Mouse (Mus musculus) cerebellum, adult 11-12 months (tissue): ENCODE measurements around the gene Gid8.

ENCODE experiments used
- DNase-seq: peaks from one replicate; pipeline ENCODE4 v3.0.0; 2022

Gene Gid8

DNA sequence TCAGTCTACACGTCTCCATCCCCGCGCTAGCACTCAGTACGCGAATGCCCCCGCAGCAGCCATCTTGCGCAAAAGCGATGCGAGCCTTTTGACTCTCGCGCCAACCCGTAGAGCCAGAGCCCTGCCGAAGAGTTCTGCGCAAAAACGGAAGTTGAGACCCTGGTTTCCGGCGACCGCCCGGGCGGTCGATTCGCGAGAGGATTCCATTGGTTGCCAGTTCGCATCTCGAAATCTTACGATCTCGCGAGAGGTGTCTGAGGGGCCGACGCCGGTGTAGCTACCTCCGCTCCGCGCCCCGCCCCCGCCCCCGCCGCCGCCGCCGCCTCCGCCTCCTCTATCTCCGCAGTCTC, at the start of gene Gid8, which contains the start of gene Dido1:
TSS of gene Gid8 (plus strand) at position 195 of the 350 bp plus-strand sequence.
TSS of gene Dido1 (minus strand) at position 77 of the 350 bp plus-strand sequence.
- peak; percentile 95 for DNase-seq

- no peak for DNase-seq
Observed at GRCm38 (mm10) chr2:180660521-180660920, 49.4 kb upstream of the Gid8 start.

- DNase-seq = no peak
Observed at GRCm38 (mm10) chr2:180662008-180662407, 47.9 kb upstream of the Gid8 start.

DNA sequence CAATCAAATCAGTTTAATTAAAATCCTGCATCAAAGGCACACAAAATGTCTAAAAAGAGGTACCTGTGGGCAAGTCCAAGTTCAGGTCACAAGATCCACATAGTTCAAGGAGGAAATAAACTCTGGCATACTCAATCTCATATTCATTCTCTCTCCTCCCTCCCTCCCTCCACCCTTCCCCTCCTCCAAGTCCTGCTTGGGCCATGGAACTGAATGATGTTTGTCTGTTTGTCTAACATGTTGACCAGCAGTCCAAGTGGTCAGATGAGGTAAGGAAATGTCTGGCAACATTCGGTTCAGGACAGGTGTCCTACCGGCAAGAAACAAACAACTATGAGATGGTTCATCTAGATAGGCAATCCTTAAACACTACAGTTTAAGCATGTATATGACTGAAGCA, 33.2 kb upstream of the Gid8 start:
- DNase-seq = no peak

- peak; percentile 34 for DNase-seq
Observed at GRCm38 (mm10) chr2:180678609-180679140, 31.2 kb upstream of the Gid8 start.

- DNase-seq = no peak
Observed at GRCm38 (mm10) chr2:180681225-180681624, 28.7 kb upstream of the Gid8 start.

DNA sequence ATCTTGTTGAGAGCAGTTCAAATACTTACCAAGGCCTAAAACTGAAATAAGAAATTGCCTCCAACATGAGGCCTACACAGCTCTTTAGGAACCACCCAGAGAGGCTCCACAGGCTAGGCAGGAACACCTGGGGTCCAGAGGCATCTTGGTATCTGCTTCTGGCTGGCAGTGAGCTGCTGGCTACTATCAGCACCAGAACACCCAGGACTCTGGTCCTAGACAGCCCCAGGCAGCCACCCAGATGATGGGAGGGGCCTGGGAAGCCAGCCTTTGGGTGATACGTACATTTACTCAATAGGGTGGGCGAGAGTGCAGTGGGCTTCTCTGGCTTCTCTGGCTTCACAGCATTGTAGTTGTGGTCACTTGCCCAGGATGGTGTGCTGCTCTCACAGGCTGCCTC, 26.4 kb upstream of the Gid8 start:
- no peak for DNase-seq

GRCm38 (mm10) chr2:180684031-180684430, 25.9 kb upstream of the Gid8 start:
- no peak for DNase-seq

- DNase-seq = no peak
Observed at GRCm38 (mm10) chr2:180689841-180690240, 20.1 kb upstream of the Gid8 start.

GRCm38 (mm10) chr2:180692630-180693029, 17.3 kb upstream of the Gid8 start:
- no peak for DNase-seq

- DNase-seq = no peak
Observed at GRCm38 (mm10) chr2:180695176-180695575, 14.7 kb upstream of the Gid8 start.

- no peak for DNase-seq
Observed at GRCm38 (mm10) chr2:180700457-180700856, 9.5 kb upstream of the Gid8 start.

DNA sequence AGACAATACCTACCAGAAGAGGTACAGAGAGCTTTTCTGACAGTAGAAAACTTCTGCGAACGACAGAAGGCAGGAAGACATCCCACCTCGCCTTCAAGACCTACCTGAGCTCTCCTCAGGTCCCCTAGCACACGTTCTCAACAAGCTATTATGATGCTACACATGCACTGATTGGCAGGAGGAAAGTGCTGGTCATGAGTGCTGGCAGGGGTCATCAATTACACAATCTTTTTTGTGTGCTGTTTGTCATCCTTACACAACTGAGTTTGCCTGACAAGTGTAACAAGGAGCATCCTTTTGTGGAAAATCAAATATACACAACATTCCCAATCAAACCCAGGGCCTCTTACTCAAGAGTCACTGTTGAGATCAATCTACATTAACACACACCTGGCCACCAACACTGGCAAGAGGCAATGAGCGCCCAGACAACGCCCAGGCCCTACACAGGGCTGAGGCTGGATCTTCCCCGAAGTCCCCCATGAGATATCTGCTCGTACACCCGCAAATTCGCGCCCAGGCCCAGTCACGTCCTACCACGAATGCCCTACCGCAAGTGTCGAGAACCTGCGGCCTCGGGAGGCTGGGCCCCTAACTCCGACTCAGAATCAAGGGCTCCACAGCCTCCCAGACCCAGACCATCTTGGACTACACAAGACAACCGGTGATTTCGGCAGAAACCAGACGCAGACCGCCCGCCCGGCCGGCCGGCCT, 8.7 kb upstream of the Gid8 start:
- DNase-seq = no peak

GRCm38 (mm10) chr2:180701767-180702621, 7.9 kb upstream of the Gid8 start:
- peak; percentile 92 for DNase-seq

GRCm38 (mm10) chr2:180702701-180703149, 7.2 kb upstream of the Gid8 start:
- no peak for DNase-seq

DNA sequence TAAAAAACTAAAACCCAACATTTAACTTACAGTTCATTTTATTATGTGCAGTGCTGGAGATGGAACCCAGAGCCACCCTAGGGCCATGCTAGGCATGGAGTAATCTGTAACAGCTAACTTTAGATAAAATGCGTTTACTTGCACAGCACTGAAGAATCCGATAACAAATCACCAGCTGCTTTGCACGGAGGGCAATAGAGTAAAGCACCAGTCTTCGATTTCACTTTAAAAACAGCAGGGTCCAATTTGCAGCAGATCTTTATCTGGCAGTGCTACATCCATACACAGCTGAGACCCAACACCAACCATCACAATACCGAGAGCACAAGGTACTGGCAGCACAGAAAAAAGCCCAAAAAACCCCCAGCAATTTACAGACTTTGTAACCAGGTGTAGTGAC, 6.7 kb upstream of the Gid8 start:
- no peak for DNase-seq

DNA sequence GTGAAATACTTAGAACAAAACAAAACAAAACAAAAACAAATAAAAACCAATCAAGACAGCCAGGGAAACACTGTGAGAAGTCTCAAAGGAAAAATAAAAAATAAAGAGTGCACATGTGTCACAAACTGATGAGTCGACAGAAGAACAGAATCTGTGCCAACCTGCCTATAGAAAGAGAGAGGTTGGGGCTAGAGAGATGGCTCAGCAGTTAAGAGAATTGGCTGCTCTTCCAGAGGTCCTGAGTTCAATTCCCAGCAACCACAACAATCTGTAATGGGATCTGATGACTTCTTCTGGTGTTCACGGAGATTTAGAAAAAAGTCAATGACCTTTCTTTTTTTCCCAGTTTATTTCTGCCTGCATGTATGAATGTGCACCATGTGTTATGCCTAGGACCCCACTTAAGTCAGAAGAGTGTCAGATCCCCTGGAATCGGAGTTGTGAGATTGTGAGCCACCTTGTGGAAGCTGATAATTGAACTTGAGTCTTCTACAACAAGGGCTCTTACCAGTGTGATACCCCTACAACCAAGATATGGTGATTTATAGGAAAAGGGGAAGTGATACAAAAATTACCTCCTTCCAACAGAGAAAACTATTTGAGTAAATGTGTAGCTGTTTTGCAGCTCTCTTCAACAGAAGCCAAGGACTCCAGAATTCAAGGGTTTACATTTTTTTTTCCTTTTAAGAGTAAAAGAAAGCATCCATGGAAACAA, 6.1 kb upstream of the Gid8 start:
- DNase-seq = no peak

DNA sequence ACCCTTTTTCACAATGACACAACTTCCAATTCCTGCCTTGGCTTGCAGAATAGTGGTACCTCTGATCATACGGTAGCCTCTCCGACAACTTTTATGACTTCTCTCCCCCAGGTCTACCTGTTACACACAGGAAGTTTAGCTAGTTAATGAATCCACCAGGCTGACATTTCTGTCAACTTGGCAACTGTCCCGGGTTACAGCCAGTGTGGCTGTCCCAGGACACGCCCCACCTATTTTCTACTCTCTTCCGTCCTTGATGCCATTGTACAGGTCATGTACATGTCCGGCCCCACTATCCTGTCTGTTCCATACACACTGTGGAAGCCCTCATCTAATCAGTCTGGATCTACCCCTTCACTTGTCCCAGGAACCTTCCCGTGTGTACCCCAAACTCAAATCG, 5.3 kb upstream of the Gid8 start:
- no peak for DNase-seq

DNA sequence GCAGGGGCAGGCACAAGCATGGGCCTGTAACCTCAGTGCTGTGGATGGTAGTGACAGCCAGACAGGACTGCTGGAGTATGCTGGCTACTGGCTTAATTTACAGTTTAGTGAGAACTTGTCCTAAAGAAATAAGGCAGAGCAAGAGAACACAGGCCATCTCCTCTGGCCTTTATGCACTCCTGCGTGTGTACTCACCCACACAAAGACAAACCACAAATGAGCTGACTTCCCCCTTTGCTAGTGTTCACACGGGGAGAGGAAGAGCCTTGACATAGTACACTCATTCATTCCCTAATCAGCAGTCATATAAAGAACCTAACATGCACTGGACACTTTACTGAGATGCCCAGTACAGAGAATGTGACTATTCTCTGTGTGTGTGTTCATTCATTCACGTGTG, 4.9 kb upstream of the Gid8 start:
- DNase-seq = no peak

DNA sequence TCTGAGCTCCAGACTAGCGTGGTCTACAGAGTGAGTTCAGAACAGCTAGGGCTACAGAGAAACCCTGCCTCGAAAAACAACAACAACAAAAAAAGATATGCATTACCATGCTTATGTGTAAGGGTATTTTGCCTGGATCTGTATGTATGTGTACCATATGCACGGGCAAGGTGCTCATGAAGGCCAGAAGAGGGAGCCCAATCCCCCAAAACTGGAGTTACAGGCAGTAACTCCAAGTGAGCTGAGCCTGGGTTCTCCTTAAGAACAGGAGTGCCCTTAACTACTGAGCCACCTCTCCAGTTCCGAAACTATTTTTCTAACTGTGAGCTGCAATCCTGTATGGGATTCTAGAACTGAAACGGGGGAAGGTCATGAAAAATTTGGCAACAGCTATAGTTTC, 3.9 kb upstream of the Gid8 start:
- no peak for DNase-seq

DNA sequence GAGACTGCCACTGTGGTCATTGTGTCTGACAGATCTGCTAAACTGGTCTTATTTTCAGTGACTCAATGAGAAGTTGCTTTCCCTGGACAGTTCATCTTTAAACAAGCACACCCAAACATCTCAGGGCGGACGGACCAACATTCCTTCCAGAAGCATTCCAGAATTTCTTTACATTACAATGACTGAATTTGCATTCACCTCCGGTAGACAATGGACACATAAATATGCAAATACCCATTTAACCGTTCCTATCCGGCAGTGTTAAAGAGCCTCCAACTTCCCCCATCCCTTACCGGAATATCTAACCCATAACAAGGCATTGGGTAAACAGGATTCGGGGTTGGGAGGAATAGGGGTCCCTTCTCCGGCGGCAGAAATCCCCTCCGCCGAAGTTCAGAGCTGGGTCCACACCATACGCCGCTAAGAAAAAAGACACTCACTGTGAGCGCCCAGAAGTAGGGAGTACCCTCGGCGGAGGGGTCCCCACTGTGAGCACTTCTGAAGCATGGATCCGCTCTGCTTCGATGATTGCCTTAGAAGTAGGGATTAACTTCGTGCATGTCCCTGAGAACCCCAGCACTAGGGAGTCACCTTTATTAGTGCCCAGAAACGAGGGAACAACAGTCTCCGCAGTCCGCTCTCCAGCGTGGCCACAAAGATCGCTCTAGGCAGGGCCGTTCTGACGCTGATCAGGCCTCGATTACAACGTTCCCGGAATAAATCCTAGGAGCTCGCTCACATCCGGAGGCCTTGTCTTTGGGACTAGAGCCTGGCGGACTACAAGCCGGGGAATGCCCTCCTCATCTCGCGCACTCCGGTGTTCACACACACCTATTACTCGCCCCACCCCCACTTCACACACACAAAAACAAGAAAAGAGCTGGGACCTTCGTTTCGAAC, 644 bp upstream of the Gid8 start:
- DNase-seq = no peak
